Mouse (Mus musculus): Measurements from ENCODE around the gene Tspyl2. TPM values are rescaled to one million over a fixed set of nuclear protein-coding genes. Genes with fewer than 3 reads are reported as not detected.

Tspyl2 gene
- polyA plus RNA-seq, 1 experiment: 18.8 TPM

GRCm38 (mm10) chrX:152327689-152328052, 14.6 kb downstream of the Tspyl2 start:
- H3K36me3 ChIP-seq (ENCODE audit: control insufficient read depth, insufficient read depth): no peaks in the 10 kb centered on the region
- H3ac ChIP-seq (ENCODE audit: control insufficient read depth, insufficient read length, low read depth): peak overlapping the region; percentile 32
- H3K79me2 ChIP-seq (ENCODE audit: control insufficient read depth, insufficient read depth): peaks cover 6% of the 10 kb centered on the region
- H3K79me3 ChIP-seq (ENCODE audit: low read depth): no peaks in the 10 kb centered on the region
- TF ChIP-seq CTCF (IDR thresholded peaks at IDR 0.05; ENCODE audit: control insufficient read depth, insufficient read depth, insufficient read length) (no peak), MAX (IDR thresholded peaks at IDR 0.05) (no peak), MYOD1 (IDR thresholded peaks at IDR 0.05; ENCODE audit: control insufficient read depth, insufficient read length, low read depth) (no peak), CEBPB (IDR thresholded peaks at IDR 0.05; ENCODE audit: low read depth) (no peak), MYOG (IDR thresholded peaks at IDR 0.05; ENCODE audit: control insufficient read depth, extremely low read depth, insufficient read length) (no peak), USF1 (IDR thresholded peaks at IDR 0.05; ENCODE audit: low read depth) (no peak), FOSL1 (IDR thresholded peaks at IDR 0.05; ENCODE audit: insufficient read depth, low read length, poor library complexity, severe bottlenecking) (no peak)
- H3K4me3 ChIP-seq (ENCODE audit: insufficient read depth, poor library complexity, severe bottlenecking): no peak overlapping the region
- H3K27me3 ChIP-seq (ENCODE audit: control insufficient read depth, insufficient read depth, insufficient read length): no peaks in the 10 kb centered on the region

GRCm38 (mm10) chrX:152326996-152327688, 15.1 kb downstream of the Tspyl2 start, which contains the start of gene Kantr:
TSS of gene Kantr (minus strand) at chrX:152327495.
- Histone ChIP-seq H3K36me3 (ENCODE audit: control insufficient read depth, insufficient read depth) (no peaks in the 10 kb centered on the region), H3ac (ENCODE audit: control insufficient read depth, insufficient read length, low read depth) (peak within 1 kb of the TSS; percentile 59), H3K79me3 (ENCODE audit: low read depth) (no peaks in the 10 kb centered on the region), H3K79me2 (ENCODE audit: control insufficient read depth, insufficient read depth) (peaks cover 6% of the 10 kb centered on the region), H3K4me3 (ENCODE audit: insufficient read depth, poor library complexity, severe bottlenecking) (peak within 1 kb of the TSS; percentile 45), H3K27me3 (ENCODE audit: control insufficient read depth, insufficient read depth, insufficient read length) (no peaks in the 10 kb centered on the region)
- TF ChIP-seq USF1 (IDR thresholded peaks at IDR 0.05; ENCODE audit: low read depth) (peak; percentile 53), CTCF (IDR thresholded peaks at IDR 0.05; ENCODE audit: control insufficient read depth, insufficient read depth, insufficient read length) (no peak)

GRCm38 (mm10) chrX:152323584-152323983, 18.6 kb downstream of the Tspyl2 start:
- TF ChIP-seq CEBPB (IDR thresholded peaks at IDR 0.05; ENCODE audit: low read depth) (no peak), MYOG (IDR thresholded peaks at IDR 0.05; ENCODE audit: control insufficient read depth, extremely low read depth, insufficient read length) (no peak), USF1 (IDR thresholded peaks at IDR 0.05; ENCODE audit: low read depth) (no peak), MAX (IDR thresholded peaks at IDR 0.05) (no peak), FOSL1 (IDR thresholded peaks at IDR 0.05; ENCODE audit: insufficient read depth, low read length, poor library complexity, severe bottlenecking) (no peak), MYOD1 (IDR thresholded peaks at IDR 0.05; ENCODE audit: control insufficient read depth, insufficient read length, low read depth) (no peak), CTCF (IDR thresholded peaks at IDR 0.05; ENCODE audit: control insufficient read depth, insufficient read depth, insufficient read length) (no peak)
- Histone ChIP-seq H3K4me3 (ENCODE audit: insufficient read depth, poor library complexity, severe bottlenecking) (no peak overlapping the region), H3K79me3 (ENCODE audit: low read depth) (no peaks in the 10 kb centered on the region), H3ac (ENCODE audit: control insufficient read depth, insufficient read length, low read depth) (no peak overlapping the region), H3K27me3 (ENCODE audit: control insufficient read depth, insufficient read depth, insufficient read length) (no peaks in the 10 kb centered on the region), H3K79me2 (ENCODE audit: control insufficient read depth, insufficient read depth) (peaks cover 6% of the 10 kb centered on the region), H3K36me3 (ENCODE audit: control insufficient read depth, insufficient read depth) (no peaks in the 10 kb centered on the region)

GRCm38 (mm10) chrX:152322776-152323175, 19.4 kb downstream of the Tspyl2 start:
- no peaks in the 10 kb centered on the region for H3K36me3 ChIP-seq (ENCODE audit: control insufficient read depth, insufficient read depth)
- no peaks in the 10 kb centered on the region for H3K27me3 ChIP-seq (ENCODE audit: control insufficient read depth, insufficient read depth, insufficient read length)
- TF ChIP-seq FOSL1 (IDR thresholded peaks at IDR 0.05; ENCODE audit: insufficient read depth, low read length, poor library complexity, severe bottlenecking) (no peak), CTCF (IDR thresholded peaks at IDR 0.05; ENCODE audit: control insufficient read depth, insufficient read depth, insufficient read length) (no peak), MYOD1 (IDR thresholded peaks at IDR 0.05; ENCODE audit: control insufficient read depth, insufficient read length, low read depth) (no peak), MAX (IDR thresholded peaks at IDR 0.05) (no peak), CEBPB (IDR thresholded peaks at IDR 0.05; ENCODE audit: low read depth) (no peak), MYOG (IDR thresholded peaks at IDR 0.05; ENCODE audit: control insufficient read depth, extremely low read depth, insufficient read length) (no peak), USF1 (IDR thresholded peaks at IDR 0.05; ENCODE audit: low read depth) (no peak)
- no peak overlapping the region for H3K4me3 ChIP-seq (ENCODE audit: insufficient read depth, poor library complexity, severe bottlenecking)
- H3ac ChIP-seq (ENCODE audit: control insufficient read depth, insufficient read length, low read depth): no peak overlapping the region
- H3K79me2 ChIP-seq (ENCODE audit: control insufficient read depth, insufficient read depth): peaks cover 6% of the 10 kb centered on the region
- H3K79me3 ChIP-seq (ENCODE audit: low read depth): no peaks in the 10 kb centered on the region

- Histone ChIP-seq H3ac (ENCODE audit: control insufficient read depth, insufficient read length, low read depth) (no peak overlapping the region), H3K27me3 (ENCODE audit: control insufficient read depth, insufficient read depth, insufficient read length) (no peaks in the 10 kb centered on the region), H3K36me3 (ENCODE audit: control insufficient read depth, insufficient read depth) (no peaks in the 10 kb centered on the region), H3K79me2 (ENCODE audit: control insufficient read depth, insufficient read depth) (no peaks in the 10 kb centered on the region), H3K4me3 (ENCODE audit: insufficient read depth, poor library complexity, severe bottlenecking) (no peak overlapping the region), H3K79me3 (ENCODE audit: low read depth) (no peaks in the 10 kb centered on the region)
- TF ChIP-seq CTCF (IDR thresholded peaks at IDR 0.05; ENCODE audit: control insufficient read depth, insufficient read depth, insufficient read length) (no peak), FOSL1 (IDR thresholded peaks at IDR 0.05; ENCODE audit: insufficient read depth, low read length, poor library complexity, severe bottlenecking) (no peak), MYOG (IDR thresholded peaks at IDR 0.05; ENCODE audit: control insufficient read depth, extremely low read depth, insufficient read length) (no peak), MYOD1 (IDR thresholded peaks at IDR 0.05; ENCODE audit: control insufficient read depth, insufficient read length, low read depth) (no peak), MAX (IDR thresholded peaks at IDR 0.05) (no peak), USF1 (IDR thresholded peaks at IDR 0.05; ENCODE audit: low read depth) (no peak), CEBPB (IDR thresholded peaks at IDR 0.05; ENCODE audit: low read depth) (no peak)
Observed at GRCm38 (mm10) chrX:152320535-152320934, 21.7 kb downstream of the Tspyl2 start.

- H3K4me3 ChIP-seq (ENCODE audit: insufficient read depth, poor library complexity, severe bottlenecking): no peak overlapping the region
- no peaks in the 10 kb centered on the region for H3K27me3 ChIP-seq (ENCODE audit: control insufficient read depth, insufficient read depth, insufficient read length)
- TF ChIP-seq MYOD1 (IDR thresholded peaks at IDR 0.05; ENCODE audit: control insufficient read depth, insufficient read length, low read depth) (no peak), USF1 (IDR thresholded peaks at IDR 0.05; ENCODE audit: low read depth) (no peak), MYOG (IDR thresholded peaks at IDR 0.05; ENCODE audit: control insufficient read depth, extremely low read depth, insufficient read length) (no peak), CEBPB (IDR thresholded peaks at IDR 0.05; ENCODE audit: low read depth) (no peak), CTCF (IDR thresholded peaks at IDR 0.05; ENCODE audit: control insufficient read depth, insufficient read depth, insufficient read length) (no peak), MAX (IDR thresholded peaks at IDR 0.05) (no peak), FOSL1 (IDR thresholded peaks at IDR 0.05; ENCODE audit: insufficient read depth, low read length, poor library complexity, severe bottlenecking) (no peak)
- H3K79me3 ChIP-seq (ENCODE audit: low read depth): no peaks in the 10 kb centered on the region
- no peaks in the 10 kb centered on the region for H3K79me2 ChIP-seq (ENCODE audit: control insufficient read depth, insufficient read depth)
- H3K36me3 ChIP-seq (ENCODE audit: control insufficient read depth, insufficient read depth): no peaks in the 10 kb centered on the region
- no peak overlapping the region for H3ac ChIP-seq (ENCODE audit: control insufficient read depth, insufficient read length, low read depth)
Observed at GRCm38 (mm10) chrX:152307942-152308341, 34.3 kb downstream of the Tspyl2 start.

Data from C2C12 (cell line).